Comparison of ENCODE assay signal across 15 mouse cellular contexts in the genomic region with DNA sequence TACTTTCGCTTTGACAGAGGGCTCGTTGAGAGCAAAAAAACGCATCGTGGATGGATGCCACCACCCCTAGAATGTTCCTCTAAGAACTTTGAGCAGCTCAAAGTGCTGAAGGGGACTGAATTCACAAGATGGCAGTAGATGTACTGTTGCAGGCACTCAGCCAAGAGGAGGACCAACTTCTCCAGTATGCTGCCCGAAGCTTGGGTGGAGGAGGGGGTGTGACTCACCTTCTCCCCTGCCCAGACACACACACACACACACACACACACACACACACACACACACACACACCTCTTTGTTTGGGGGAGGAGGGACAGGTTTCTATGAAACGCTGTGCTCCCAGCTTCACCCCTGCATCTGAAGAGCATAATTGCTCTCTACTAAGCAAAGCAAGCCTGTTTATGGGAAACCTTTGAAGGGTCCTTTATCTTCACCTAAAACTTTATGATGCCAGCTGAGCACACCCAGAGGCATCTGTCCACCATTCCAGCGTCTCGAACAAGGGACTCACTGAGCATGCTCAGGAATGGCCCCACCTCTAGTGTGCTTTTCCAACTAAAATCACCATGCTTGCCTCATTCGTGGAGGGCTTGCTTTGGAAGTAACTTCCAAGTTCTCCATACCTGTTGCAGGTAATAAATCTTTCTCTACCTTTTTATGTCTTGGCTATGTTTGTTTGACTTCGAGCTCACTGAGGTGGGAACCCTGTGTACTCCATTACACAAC.
"Had no signal": no experiment of that assay in that cellular context is flagged by ENCODE, and none has a peak within 500 bp of the region (broad histone marks: within the 10 kb centered on the region; RNA-seq: fewer than 3 reads in every experiment).

No protein-coding gene starts in this region.

- H3K27ac ChIP-seq: intestine, embryonic 15.5 days; limb, embryonic 13.5 days; liver, embryonic 14.5 days; midbrain, embryonic 10.5 days; neural tube, embryonic 12.5 days had no signal

- H3K4me3 ChIP-seq: intestine, embryonic 15.5 days; limb, embryonic 13.5 days; midbrain, embryonic 10.5 days; neural tube, embryonic 12.5 days had no signal

- DNase-seq: kidney, adult 8-10 months; kidney, postnatal 36 days; layer of hippocampus, adult 9-11 months; layer of hippocampus, postnatal 36 days; left cerebral cortex, postnatal 4 days; lung, embryonic 14.5 days; lung, postnatal 4 days; midbrain, embryonic 14.5 days; right cerebral cortex, postnatal 4 days; thymus, postnatal 36 days had no signal
